Comparison of ENCODE assay signal across 10 mouse cellular contexts in the genomic region with DNA sequence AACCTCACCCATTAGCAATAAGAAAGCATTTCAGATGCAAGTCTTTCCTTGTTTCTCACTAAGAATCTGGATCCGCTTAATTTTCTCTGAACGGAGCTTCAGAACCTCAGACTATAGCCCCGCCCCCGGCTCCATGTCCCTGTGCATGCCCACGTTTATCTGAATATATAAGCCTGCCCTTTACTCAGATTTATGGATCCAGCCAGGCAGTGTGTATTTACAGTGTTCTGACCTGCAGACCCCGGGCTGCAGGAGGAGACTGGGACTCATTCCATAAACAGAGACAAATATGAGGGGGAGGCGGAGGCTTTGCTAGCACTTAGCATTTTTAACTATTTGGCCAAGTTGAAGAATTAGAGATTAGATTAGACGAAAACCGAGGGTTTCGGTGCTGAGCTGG.
DNase-seq lines count a peak whose midpoint lies in the region; ATAC-seq and TF ChIP-seq lines count a peak whose summit lies in the region.
"Had no signal": no experiment of that assay in that cellular context is flagged by ENCODE, and none has a peak within 500 bp of the region (broad histone marks: within the 10 kb centered on the region; RNA-seq: fewer than 3 reads in every experiment).

No protein-coding gene starts in this region.

- WGBS in kidney, embryonic 14.5 days: 16% methylated on average over 10 of the region's 10 CpGs
- WGBS in kidney, postnatal 0 days: 17% methylated on average over 10 of the region's 10 CpGs
- 9% methylated on average over 10 of the region's 10 CpGs for WGBS in stomach, embryonic 14.5 days

- H3K4me3 ChIP-seq in kidney, embryonic 14.5 days (ENCODE audit: low read length): no peak overlapping the region
- H3K4me3 ChIP-seq in kidney, postnatal 0 days (replicated peaks; ENCODE audit: low read depth, low read length): 0 out of 2 replicates have a peak overlapping the region, but pooled peaks have one; percentile 1
- H3K4me3 ChIP-seq in stomach, embryonic 14.5 days (ENCODE audit: low read depth, low read length): no peak overlapping the region
- H3K4me3 ChIP-seq: embryonic facial prominence, embryonic 13.5 days; limb, embryonic 13.5 days had no signal

- H3K9ac ChIP-seq in kidney, embryonic 14.5 days (ENCODE audit: low read depth, low read length): no peak overlapping the region
- H3K9ac ChIP-seq in kidney, postnatal 0 days (ENCODE audit: low read depth, low read length): no peak overlapping the region
- H3K9ac ChIP-seq in stomach, embryonic 14.5 days (replicated peaks; ENCODE audit: low read depth, low read length): no peak overlapping the region
- H3K9ac ChIP-seq: embryonic facial prominence, embryonic 13.5 days; limb, embryonic 13.5 days had no signal

- H3K4me2 ChIP-seq in kidney, embryonic 14.5 days (replicated peaks; ENCODE audit: low read depth, low read length): 0 out of 2 replicates have a peak overlapping the region, but pooled peaks have one; percentile 6
- peak overlapping the region; percentile 11 for H3K4me2 ChIP-seq in kidney, postnatal 0 days (ENCODE audit: low read length)
- peak overlapping the region; percentile 17 for H3K4me2 ChIP-seq in stomach, embryonic 14.5 days (replicated peaks; ENCODE audit: low read depth, low read length)
- H3K4me2 ChIP-seq: embryonic facial prominence, embryonic 13.5 days; limb, embryonic 13.5 days had no signal

- H3K27ac ChIP-seq in kidney, embryonic 14.5 days (ENCODE audit: low read depth, low read length): peak overlapping the region; percentile 90; the same call in 1 of the 2 replicates
- H3K27ac ChIP-seq in kidney, postnatal 0 days: peak overlapping the region; percentile 82
- H3K27ac ChIP-seq in stomach, embryonic 14.5 days (ENCODE audit: low read length): peak overlapping the region; percentile 93
- H3K27ac ChIP-seq: embryonic facial prominence, embryonic 13.5 days; limb, embryonic 13.5 days had no signal

- H3K27me3 ChIP-seq in kidney, embryonic 14.5 days (ENCODE audit: control insufficient read depth, insufficient read depth, low read length): no peaks in the 10 kb centered on the region
- no peaks in the 10 kb centered on the region for H3K27me3 ChIP-seq in kidney, postnatal 0 days (ENCODE audit: insufficient read depth, low read length)
- no peaks in the 10 kb centered on the region for H3K27me3 ChIP-seq in stomach, embryonic 14.5 days (ENCODE audit: control insufficient read depth, insufficient read depth, low read length)

- peaks cover 37% of the 10 kb centered on the region for H3K4me1 ChIP-seq in kidney, embryonic 14.5 days (ENCODE audit: control insufficient read depth, insufficient read depth, low read length)
- H3K4me1 ChIP-seq in kidney, postnatal 0 days (replicated peaks; ENCODE audit: insufficient read depth, low read length): 0 out of 2 replicates have a peak, but pooled peaks cover 18% of the 10 kb centered on the region
- peaks cover 42% of the 10 kb centered on the region for H3K4me1 ChIP-seq in stomach, embryonic 14.5 days (ENCODE audit: control insufficient read depth, insufficient read depth, low read length)

- TF ChIP-seq CTCF in kidney, postnatal 0 days (IDR thresholded peaks at IDR 0.05; ENCODE audit: low read depth): no peak

- no peaks in the 10 kb centered on the region for H3K9me3 ChIP-seq in kidney, embryonic 14.5 days (ENCODE audit: control insufficient read depth, low read length)
- no peaks in the 10 kb centered on the region for H3K9me3 ChIP-seq in kidney, postnatal 0 days (replicated peaks; ENCODE audit: low read length)
- H3K9me3 ChIP-seq in stomach, embryonic 14.5 days (ENCODE audit: control insufficient read depth, low read depth, low read length): no peaks in the 10 kb centered on the region
- H3K9me3 ChIP-seq: embryonic facial prominence, embryonic 13.5 days; limb, embryonic 13.5 days had no signal

- H3K36me3 ChIP-seq in kidney, embryonic 14.5 days (ENCODE audit: control insufficient read depth, insufficient read depth, low read length): no peaks in the 10 kb centered on the region
- H3K36me3 ChIP-seq in kidney, postnatal 0 days (ENCODE audit: insufficient read depth, low read length): no peaks in the 10 kb centered on the region
- no peaks in the 10 kb centered on the region for H3K36me3 ChIP-seq in stomach, embryonic 14.5 days (ENCODE audit: control insufficient read depth, insufficient read depth, low read length)
- H3K36me3 ChIP-seq: embryonic facial prominence, embryonic 13.5 days; limb, embryonic 13.5 days had no signal

- ATAC-seq in kidney, embryonic 14.5 days (ENCODE audit: low FRiP score, low TSS enrichment): peak; percentile 85
- peak; percentile 58; the same call in 1 of the 2 replicates for ATAC-seq in kidney, postnatal 0 days (replicated peaks; ENCODE audit: low FRiP score, low read depth)
- ATAC-seq in stomach, embryonic 14.5 days (ENCODE audit: insufficient number of reproducible peaks, insufficient read depth, low FRiP score, low read depth): peak; percentile 77; the same call in 1 of the 2 replicates
- no peak for ATAC-seq in megakaryocyte-erythroid progenitor cell, adult 5-6 weeks (replicated peaks; ENCODE audit: low FRiP score, low TSS enrichment, poor library complexity, severe bottlenecking)

- peak; percentile 42 for DNase-seq in adrenal gland, postnatal 10 days
- DNase-seq in adrenal gland, adult 8-10 months: no peak
- no peak for DNase-seq in kidney, adult 18-20 months
- peak; percentile 92 for DNase-seq in kidney, postnatal 0 days (ENCODE audit: low spot score)
- DNase-seq in frontal cortex, postnatal 10 days (ENCODE audit: low spot score in 2 of 2): no peak

Comparison
In these comparisons a context has a peak if more than half of its experiments do, and no peak if none do; other contexts are left out.
1. DNase-seq: peak in adrenal gland, postnatal 10 days (single experiment) and kidney, postnatal 0 days (single experiment); none in adrenal gland, adult 8-10 months (single experiment), kidney, adult 18-20 months (single experiment) and frontal cortex, postnatal 10 days (0 of 2).
2. Peak in every context shown above with its lines, with median percentiles within 50 percentile points of each other: H3K27ac ChIP-seq and H3K4me2 ChIP-seq.